Mouse (Mus musculus) embryo, embryonic 11 days (tissue): ENCODE results near the gene Fam118b.

Experiments
- DNase-seq: peaks from one replicate; pipeline ENCODE4 v3.0.0-alpha.2; 2015

The Fam118b gene

GRCm38 (mm10) chr9:35194048-35194447 is 73.6 kb downstream of the Fam118b start:
- DNase-seq = no peak

- DNase-seq = no peak
These were observed 74.5 kb downstream of the Fam118b start for GRCm38 (mm10) chr9:35192983-35193542.

- DNase-seq = no peak
These were observed 78.9 kb downstream of the Fam118b start for GRCm38 (mm10) chr9:35188700-35189099.

GRCm38 (mm10) chr9:35187351-35187903 is 80.2 kb downstream of the Fam118b start:
- DNase-seq = no peak

GRCm38 (mm10) chr9:35186430-35186829 is 81.2 kb downstream of the Fam118b start:
- DNase-seq = no peak

DNA sequence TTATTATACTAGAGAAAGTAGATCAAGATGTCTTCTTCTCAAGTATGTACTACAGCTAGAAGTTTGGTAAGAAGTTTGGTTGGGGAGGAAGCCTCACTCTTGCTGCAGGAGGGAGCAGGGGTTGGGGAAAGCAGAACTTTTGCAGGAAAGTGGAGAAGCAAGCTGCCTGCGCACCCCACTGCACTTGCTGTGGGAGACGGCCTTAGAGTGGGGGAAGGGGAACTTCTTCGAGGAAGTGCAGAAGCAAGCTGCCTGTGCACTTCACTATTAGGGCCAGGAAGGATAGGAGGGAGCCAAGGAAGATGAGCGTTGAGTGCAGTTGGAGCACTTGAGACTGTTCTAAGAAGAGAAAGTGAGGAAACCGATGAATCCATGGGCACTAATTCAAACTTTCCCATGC is 84.2 kb downstream of the Fam118b start:
- no peak for DNase-seq

DNA sequence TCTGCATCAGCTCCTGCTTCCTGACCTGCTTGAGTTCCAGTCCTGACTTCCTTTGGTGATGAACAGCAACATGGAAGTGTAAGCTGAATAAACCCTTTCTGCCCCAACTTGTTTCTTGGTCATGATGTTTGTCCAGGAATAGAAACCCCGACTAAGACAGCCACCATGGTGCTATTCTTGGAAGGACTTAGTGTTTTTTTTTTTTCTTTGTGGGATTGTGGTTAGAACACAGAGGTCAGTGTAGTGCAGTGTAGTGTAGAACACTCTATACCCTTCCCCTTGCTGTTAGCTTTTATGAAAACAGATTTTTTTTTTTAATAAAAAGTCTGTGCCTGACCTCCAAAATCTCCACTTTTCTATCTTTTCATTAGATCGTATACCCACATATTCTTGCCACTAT is 84.8 kb downstream of the Fam118b start:
- DNase-seq = no peak

GRCm38 (mm10) chr9:35176124-35176659 is 91.4 kb downstream of the Fam118b start:
- no peak for DNase-seq

DNA sequence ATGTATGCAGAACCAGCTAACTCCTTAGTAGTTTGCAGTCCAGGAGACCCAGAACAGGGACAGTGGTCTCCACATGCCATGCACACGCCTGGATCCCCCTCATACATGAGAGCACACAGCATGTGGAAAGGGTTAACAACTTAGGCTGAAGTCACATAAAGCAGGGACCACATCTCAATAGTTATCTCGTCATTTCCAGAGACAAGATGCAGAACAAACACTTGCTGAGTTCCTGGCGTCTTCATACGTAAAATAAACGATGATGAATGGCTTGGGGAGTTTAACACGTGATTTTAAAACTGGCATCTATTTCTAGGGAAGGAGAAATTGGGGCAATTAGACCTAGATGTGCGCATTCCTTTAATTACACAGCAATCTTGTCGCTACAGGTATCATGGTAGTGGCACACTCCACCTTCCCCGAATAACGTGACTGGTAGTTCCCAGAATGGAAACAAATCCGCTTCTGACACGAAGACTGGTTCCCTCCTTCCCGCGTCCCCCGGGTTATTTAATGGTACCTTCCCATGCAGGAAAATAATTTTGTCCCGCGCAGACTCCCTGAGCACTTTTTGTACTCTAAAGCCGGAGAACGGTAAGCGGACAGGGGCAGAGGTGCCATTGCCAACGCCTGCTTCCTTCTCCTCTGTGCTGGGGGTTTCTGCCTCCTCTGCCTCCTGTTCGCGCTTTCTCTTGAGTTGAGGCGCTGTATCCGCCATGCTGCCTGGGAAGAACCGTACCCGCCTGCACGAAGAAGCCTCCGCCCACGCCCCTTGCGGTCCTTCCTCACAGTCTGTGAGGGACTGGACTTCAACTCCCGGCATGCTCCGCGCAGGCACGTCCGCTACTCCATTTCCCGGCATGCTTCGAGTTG is 92.1 kb downstream of the Fam118b start, which contains the start of gene Dcps:
TSS of gene Dcps (minus strand) at position 811 of the 873 bp plus-strand sequence.
- peak; percentile 96 for DNase-seq

- no peak for DNase-seq
These were observed 94.3 kb downstream of the Fam118b start for GRCm38 (mm10) chr9:35173331-35173730.

DNA sequence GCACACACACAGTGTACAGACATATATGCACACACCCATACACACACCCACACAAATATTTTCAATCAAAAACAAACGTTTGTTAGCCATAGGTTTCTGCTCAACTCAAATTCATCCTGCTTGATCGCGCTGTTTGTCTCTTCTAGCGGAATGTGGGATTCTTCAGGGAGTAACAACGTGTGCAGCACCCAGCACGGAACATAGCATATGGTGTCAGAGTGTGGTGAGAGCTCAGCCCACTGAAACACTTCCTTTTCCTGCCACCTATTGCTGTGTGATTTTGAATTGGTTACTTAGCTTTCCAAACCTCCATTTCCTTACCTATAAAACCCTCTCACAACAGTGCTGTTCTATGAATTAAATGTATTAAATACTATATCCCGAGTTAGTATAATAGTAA is 97.5 kb downstream of the Fam118b start:
- DNase-seq = no peak
